Mouse (Mus musculus): ENCODE measurements around the gene Clns1a.

The Clns1a gene

DNA sequence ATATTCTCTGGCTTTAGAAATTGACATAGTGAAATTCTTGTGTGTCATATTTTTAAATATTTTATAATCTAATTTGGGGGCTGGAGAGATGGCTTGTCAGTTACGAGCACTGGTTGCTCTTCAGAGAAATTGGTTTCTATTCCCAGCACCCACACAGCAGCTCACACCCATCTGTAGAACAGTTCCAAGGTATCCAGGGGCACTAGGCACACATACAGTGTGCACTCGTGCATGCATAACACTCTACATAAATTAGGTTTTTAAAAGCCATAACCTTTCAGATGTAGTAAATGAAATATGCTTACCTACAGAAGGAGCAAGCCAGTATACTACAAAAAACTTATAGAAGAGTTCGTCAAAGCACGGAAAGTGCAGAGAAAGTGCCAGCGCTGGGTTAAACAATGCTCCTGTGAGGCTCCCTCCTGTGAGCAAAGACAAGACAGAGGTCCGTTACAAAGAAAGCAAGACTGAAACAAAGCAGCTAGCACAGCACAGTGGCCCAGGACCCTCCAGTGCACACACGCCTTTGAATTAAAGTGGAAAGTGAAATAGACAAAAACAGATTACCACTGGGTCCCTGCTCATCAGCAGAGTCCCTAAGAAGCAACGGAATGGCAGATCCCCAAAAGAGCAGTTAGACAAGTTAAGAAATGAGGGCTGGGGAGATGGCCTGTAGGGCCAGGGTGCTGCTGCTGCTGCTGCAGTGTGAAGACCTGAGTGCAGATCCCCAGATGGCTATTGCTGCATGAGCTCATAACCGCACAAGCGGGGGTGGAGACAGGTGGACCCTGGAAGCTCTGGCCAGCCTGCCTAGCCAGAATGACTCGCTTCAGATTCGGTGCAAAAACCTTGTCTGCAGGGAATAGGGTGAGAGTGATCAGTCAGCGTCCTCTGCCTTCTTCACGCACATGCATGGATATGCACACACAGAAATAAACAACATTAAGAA, 32.5 kb downstream of the Clns1a start:
- DNase-seq = no peak

DNA sequence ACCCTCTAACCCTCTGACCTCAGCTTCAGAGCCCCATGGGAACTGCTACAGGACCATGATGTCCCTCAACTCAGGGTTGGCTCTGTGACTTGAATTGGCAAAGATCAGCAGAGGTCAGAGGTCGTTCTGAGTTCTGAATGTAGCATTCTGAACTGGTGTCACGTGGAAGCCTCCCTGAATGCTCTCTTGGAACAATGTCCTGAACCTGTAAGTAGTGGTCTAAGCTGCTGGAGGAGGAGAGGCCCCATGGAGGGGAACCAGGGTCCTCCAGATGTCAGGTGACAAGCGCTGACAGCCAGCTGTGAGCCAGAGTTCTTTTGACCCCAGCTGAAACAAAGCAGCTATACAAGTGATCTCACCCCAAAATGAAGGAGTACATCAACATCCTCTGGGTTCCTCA, 34.0 kb downstream of the Clns1a start:
- DNase-seq = peak; percentile 75

DNA sequence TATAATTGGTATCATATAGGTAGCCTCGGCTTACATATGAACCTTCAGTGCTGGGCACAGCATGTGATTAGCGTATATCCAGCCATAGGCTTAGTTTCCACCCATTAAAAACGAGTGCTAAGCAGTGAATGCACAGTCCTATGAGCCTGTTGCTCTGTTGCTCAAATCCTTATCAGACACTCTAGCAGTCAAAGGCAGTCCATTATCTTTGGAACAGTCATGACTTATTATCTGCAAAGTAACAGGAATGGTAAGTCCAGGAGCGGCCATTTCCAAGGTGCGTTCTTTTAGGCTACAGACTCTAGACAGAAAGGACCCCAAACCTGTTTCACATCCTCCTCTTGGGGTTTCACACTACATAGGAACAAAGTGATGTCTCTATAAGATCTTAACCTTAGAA, 37.2 kb downstream of the Clns1a start:
- DNase-seq = no peak

DNA sequence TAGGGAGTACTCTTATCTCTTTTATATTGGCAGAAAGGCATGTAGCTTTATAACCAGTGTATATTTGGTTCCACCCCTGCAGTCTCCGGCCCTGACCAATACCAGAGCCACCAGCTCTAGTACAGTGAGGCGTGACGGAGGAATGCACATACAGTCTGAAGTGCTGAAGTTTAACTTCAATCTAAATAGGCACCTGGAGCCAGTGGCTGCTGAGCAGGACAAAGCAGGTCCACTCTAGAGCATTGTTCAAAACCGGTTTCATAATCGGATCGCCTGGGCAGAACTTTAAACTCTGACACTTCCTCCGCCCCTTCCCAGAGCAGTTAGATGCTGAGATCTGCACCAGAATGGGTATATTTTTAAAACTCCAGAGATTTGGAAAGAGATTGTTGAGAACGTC, 38.6 kb downstream of the Clns1a start:
- DNase-seq = peak; percentile 47

DNA sequence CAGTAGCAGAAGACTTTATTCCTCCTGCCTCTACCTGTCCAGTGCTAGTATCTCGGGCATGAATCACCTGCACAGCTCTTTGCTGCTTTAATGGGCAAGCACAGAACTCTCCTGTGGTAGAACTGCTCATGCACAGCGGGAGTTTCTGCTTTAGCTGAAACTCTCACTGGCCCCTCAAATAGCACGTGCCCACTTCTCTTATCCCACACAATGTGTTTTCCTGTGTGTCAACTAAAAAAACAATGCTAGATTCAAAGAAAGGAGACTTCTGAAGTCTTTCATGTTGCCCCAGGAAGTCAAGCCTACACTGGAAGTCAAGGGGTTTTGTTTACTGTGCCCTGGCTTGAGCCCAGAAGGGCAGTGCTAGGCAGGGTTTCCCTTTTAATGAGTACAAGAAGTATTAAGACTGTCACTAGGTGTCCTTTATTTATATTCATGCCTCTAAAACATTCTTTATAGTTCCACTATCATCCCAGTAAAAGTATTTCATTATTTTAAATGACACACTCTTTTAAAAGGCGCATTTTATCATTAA, 39.5 kb downstream of the Clns1a start:
- peak; percentile 51 for DNase-seq

DNA sequence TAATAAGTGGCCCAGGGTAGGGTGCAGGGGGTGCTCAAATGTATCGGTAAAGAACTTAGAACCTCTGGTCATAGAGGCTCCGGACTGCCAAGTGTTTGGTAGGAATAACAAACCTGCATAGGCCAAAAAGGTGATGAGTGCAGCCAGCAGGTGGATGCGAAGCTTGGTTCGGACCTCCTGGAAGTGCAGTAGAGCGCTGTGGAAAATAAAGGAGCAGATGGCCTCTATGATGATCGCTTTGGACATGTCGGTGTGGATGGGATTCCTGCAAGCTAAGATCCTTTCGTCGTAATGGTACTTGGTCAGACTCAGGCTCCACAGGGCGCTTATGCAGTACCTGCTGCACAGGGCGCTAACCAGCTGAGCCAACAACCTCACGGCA, 40.8 kb downstream of the Clns1a start:
- DNase-seq = no peak

DNA sequence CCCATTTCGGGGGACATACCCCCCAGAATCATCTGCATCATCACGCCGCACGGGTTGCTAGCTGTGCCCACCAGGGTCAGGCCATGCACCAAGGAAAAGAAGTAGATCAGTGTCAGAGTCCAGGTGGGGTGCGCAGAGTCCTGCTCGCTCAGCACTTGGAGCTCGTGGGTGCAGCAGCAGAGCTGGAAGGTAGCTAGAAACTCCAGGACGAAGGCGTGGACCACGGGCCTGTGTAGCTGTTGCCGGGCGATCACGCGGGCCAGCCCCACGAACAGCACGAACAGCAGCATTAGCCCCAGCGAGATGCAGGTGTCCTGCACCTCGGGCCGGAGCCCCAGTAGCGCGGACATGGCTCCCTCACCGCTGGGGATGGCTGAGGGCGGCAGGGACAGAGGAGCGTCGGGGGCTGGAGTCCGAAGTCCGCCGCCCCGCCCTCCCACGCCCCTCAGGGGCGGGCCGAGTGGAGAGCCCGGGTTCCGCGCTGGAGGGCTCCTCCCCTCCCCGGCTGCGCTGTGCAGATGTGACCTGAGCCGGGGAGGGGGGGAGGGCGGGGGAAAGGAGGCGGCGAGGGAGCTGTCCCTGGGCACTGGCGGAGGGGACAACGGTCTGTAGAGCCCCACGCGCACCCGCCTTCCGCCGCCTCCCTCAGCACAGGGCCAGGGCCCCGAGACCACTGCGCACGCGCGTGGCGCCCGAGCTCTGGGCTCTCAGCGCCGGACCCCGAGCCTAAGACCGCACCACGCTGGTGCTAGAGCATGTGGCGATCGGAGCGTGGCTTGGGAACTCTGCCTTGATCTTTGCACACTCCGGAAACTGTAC, 41.4 kb downstream of the Clns1a start, which contains the start of gene Aqp11:
Gene Aqp11, minus strand, starts transcription at position 652 of the 819 bp plus-strand sequence.
- DNase-seq = peak; percentile 92

DNA sequence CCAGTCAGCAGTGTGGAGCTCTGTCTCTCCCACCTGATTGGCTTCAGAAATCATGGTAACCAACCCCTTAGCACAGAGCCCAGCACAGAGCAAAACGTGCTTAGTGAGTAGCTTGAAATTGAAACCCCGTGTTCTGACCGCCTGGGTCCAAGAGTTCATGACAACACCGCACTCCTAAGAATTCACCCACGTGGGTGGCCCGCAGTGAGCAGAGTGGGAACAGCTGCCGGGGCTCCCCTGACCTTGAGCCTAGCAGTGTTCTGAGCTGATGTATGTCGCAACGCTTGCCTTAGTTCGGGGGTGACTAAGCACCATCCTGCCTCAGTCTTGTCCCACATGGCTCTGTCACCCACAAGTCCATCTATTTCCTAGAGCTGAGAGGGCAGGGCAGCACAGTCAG, 44.5 kb downstream of the Clns1a start:
- no peak for DNase-seq

DNA sequence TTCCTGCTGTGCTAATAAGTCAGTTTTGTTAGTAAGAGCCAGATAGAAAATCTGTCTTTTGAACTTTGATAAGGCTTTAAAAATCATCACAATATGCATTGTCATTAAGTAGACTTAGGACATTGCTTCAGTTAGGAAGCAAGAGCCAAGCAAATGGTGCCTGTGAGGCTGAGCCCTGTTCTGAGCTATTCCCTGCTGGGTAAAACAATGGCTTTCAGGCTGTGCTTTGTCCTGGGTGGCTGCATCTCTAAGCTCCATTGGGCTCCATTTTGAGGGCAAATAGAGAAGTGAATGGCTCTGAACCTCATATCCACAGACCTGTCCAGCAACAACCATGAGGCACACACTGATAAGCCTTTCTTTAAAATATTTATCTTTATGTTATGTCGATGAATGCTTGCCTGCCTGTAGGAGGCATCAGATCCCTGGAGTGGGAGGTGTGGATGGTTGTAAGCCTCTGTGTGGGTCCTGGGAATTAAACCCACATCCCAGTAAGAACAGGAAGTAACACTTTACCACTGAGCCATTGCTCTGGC, 45.4 kb downstream of the Clns1a start:
- no peak for DNase-seq

DNA sequence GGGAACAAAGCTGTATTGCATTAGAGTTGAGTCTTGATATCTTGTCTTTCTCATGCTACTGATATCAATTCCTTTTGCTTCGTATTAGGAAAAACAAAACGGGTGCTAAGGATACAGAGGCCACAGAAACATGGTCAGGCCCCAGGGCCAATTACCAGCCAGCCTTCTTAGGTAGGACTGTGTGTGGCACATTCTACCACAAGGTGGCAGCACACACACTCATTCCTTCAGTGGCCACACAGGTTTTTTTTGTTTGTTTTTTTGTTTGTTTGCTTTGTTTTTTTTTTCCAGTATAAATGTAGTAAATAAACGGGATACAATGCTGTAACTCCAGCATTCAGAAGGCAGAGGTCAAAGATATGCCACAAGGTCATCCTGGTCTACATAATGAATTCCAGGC, 48.9 kb downstream of the Clns1a start:
- peak; percentile 66 for DNase-seq

DNA sequence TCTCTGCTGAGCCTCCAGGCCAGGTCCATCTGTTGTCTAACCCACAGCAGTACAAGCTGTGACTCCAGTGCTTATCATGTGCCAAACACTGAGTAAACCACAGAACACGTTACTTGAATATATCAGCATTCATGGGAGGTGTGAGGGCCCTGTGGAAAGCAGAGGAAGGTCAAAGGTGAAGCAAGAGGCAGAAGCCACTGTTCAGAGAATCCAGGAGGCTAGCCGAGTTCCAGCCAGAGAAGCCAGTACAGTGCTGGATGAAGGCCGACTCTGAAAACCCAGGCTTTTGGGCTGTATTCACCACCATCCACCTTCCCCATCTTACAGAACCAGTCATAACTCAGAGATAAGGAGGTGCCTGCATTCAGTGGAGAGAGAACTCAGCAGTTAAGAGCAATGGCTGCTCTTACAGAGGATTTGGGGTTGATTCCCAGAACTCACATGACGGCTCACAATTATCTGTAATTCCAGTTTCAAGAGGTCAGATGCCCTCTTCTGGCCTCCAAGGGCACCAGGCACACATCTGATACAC, 50.8 kb downstream of the Clns1a start:
- DNase-seq = no peak

DNA sequence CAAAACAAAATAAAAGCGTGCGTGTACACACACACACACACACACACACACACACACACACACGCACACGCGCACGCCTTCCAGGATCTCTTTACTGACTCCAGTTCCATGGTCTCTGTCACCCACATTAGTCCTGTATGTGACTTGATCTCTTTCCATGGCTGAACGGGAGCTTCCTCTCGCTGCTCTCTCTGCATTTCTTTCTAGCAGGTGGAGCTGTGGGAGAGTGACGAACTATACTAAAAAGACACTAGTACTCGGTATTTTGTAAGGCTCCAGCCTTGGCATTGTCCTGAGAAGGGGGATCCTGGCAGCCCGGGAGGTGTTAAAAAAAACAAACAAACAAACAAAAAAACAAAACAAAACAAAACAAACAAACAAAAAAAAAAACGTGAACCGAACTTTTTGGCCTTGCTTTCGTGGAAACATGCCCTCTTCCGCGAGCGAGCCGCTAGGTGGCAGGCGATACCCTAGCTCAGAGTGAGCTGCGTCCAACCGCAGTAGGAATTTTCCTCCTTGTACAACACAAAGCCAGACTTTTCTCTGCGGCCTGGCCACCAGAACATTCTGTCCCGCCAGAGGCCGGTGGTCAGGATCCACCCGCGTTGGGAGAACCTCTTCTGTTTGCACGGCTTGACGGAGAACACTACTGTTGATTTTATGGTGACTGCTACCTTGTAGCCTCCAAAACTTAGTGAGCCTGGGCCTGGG, 51.5 kb downstream of the Clns1a start:
- DNase-seq = peak; percentile 87

DNA sequence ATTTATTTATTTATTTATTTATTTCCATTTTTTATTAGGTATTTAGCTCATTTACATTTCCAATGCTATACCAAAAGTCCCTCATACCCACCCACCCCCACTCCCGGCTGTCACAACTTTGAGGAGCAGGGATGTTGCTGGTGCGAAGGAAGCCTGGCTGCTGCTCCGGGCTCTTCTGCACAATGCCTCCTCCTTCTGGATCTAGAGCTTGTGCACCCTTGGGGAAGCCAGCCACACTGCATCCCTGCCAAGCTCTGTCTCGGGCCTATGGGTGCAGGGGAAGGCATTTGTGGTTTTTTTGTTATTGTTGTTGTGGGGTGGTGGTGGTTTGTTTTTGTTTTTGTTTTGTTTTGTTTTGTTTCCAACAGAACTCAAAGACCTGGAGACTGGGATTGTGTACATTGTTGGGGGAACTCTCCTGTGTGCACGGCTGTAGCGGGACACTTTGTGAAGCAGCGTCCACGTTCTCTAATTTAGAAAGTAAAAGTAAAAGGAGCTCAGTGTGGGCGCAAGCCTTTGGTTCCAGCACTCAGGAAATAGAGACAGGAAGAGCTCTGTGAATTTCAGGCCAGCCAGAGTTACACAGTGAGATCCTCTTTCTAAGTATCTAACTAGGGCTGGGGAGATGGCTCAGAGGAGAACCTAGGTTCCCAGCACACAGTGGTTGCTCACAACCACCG, 52.2 kb downstream of the Clns1a start:
- peak; percentile 51 for DNase-seq

DNA sequence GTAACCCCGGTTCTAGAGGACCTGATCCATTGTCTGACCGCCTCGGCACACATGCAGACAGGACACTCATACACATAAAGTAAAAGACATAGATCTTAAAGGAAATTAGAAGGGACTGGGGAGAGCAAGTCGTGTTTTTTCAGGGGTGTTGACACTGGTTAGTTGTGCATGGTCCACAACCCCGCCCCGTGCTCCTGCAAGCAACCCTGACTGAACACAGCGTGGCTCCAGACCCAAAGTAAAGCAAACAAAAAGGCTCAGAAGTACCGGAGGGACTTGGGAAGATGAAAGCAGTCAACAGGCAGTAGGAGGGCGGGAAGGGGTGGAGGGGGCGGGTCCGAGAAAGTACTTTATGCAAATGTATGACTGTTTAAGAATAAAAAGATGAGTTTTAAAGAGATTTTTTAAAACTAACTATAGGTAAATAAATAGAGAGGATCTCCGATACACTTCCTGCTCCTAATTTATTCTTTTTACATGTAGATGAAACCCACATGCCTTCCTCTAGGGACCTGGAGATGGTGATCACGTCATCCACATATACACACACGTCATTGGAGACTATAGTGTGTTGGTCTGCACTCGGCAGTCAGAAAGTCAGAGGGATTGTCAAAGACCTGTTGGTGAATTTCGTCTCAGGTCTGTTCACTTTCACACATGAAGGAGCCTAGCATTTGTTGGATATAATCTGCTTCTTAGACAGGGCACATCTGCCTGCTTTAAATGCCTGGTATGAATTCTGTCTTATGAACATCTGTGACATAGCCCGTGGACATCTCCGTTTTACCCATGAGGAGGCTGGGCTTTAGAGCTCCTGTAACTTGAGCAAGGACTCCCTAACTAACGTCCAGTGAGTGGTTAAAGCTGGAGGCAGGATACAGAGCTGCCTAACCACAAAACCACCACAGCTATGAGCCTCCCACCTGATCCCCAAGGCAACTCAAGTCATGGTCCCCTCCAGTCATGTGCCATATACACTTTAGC, 53.1 kb downstream of the Clns1a start:
- DNase-seq = peak; percentile 60

DNA sequence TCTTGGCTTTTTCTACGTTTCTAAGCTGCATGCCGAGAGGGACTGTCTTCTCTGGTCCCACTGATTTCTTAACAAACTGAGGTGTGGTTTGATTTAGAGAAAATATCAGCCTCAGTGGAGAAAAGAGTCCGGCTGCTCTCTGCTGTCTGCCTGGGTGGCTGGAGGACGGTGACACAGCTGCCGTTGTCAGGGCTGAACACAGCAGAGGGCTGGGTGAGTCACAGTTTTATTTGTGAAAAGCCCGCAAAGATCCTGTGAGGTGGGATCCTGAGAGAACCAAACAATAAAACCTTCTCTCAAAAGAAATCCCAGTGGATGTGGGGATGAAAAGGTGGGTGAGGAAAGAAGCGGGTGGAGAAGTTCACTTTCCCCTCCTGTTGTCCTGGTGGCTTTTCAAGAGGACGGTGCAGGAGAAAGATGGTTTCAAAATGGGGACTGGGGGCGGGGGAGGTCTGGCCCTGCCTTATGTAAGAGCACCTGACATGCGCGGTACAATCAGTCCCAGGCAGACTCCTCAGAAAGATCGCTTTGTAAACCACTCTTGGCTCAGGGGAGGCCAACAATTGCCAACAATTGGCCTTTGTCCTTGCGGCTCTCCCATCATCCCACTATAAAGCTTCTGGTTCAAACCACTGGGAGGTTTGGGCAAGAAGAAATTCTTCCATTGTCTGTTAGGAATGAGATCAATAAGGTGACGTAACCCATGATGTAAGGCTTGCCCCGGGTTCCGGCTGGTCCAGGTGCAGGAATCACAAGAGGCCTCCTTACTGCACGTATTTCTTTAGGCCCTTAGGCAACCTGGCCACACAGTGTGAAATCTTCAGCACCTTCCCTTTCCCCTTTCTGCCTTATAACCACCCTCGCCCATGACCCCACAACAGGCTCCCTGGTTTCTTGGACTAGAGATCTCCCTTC, 60.8 kb downstream of the Clns1a start:
- no peak for DNase-seq

DNA sequence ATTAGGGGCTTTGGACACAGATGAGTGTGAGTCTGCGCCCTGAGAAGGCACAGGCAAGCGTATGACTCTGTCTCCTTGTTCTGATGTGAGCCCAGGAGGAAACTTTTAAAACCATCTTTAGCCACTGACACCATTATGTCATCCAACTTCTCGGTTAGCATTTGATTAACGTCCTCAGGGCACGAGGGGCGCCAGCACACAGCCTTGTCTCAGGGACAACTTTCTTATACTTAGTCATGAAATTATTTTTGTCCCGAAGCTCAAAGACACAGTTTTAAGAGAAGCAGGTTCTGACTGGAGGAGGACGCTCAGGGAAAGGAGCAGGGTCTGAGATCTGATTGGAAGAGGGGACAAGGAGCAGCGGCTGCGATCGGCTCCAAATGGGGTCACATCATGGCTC, 68.2 kb downstream of the Clns1a start:
- no peak for DNase-seq

DNA sequence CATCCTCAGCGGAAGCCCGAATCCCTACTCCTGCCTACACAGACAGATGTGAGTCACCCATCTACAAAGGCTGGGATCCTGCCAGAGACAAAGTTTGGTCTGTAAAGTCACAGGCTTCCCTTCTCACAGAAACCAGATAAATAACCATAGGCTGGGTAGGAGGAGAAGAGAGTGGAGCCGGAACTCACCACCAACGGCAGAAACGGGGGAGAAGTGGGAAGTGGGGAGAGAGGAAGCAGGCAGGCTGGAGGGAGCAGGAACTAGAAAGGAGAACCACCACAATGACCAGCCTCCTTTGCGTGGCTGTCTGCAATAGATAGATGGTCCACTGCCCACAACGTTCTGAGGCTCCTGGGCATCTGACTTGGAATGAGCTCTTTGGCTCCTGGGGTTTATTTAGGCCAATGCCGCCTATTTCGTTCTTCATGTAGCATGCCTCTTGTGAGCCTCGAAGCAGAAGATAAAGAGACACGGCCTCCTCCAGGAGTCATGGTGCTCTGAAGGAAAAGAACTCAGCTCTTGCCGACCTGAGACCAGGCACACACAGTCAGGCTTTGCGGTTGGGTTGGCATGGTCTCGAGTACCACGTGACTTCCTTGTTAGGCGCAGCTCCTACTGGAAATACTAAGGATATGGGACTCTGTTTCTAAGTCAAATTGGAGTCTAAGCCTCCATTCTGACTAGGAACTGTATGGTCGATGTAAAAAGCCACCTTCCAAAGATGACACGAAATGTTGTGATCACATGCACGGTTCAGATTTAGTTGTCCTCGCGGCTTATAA, 68.9 kb downstream of the Clns1a start:
- no peak for DNase-seq

DNA sequence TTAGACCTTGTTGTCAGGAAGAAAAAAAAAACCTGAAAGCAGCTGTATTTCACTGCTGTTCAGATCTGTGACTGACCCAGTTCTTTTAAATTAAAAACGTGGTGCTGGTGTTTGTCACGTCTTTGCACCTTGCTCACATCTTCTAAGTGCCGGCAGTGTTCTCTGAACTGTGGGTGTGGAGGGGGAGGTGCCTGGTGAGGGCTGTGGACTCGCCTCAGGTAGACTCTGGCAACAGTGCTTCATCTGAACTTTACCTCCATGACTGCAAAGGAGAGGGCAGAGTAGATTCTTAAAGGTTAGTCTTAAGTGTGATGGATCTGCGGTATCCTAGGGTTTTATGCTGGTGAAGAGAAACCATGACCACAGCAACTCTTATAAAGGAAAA, 69.5 kb downstream of the Clns1a start:
- no peak for DNase-seq
